Mouse (Mus musculus): Measurements from ENCODE around the gene Ppt1. TPM values are rescaled to one million over a fixed set of nuclear protein-coding genes. Genes with fewer than 3 reads are reported as not detected.

Ppt1 gene
- total RNA-seq, 2 experiments from 2014 or later: 97.2 to 97.7 TPM

DNA sequence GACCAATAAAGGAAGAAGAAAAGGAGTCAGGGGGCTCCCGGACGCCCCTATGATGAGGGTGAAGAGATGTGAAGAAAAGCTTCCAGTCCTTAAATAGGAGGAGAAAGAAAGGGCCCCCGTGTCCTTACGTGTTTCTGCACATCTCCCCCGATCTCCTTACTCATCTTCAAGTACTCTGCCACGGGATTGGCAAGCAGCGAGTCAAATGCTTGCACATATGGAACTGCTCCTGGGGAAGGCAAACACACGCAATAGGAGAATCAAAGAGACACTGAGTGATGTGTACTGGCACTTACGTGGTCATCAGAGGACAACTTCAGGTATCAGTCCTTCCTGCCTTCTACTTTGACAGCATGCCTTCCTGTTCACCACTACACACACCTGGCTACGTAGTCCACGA is 35.2 kb downstream of the Ppt1 start:
- DNase-seq (ENCODE audit: extremely low spot score in 1 of 2, low spot score in 2 of 2): peak in 1 of 2 experiments; percentile 37
- intact Hi-C loops (cut with DNase I): no loop called here
- H3K4me3 ChIP-seq: no peak overlapping the region
- peak overlapping the region; percentile 74 for H3K27ac ChIP-seq
- TF ChIP-seq CTCF (IDR thresholded peaks at IDR 0.05): no peak

- DNase-seq (ENCODE audit: extremely low spot score in 1 of 2, low spot score in 2 of 2): no peak
These were observed 35.9 kb downstream of the Ppt1 start for GRCm38 (mm10) chr4:122871989-122872388.

DNA sequence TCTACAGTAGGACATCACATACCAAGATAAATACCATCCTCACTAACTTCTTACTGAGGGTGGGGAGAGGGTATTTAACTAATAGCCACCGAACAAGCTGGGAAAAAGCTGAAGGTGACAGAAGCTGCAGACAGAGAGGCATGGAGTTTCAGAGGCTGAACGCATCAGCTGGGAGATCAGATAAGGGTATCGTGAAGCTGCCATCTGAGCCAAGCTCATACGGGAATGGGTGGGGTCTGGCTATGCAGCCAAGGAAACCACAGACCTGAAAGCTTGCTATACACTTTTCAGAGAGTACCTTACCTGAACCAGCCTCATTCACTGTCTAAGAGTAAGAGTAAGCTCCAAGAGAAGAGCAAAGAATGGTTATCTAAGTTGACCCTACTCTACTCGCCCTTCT is 37.0 kb downstream of the Ppt1 start:
- no peak for TF ChIP-seq CTCF (IDR thresholded peaks at IDR 0.05)
- Histone ChIP-seq H3K27ac (no peak overlapping the region; the same call in 1 of the 2 replicates), H3K4me3 (no peak overlapping the region)
- no peak for DNase-seq (ENCODE audit: extremely low spot score in 1 of 2, low spot score in 2 of 2)
- intact Hi-C loops (cut with DNase I): no loop called here

More at GRCm38 (mm10) chr4:122871989-122872388, 35.9 kb downstream of the Ppt1 start:
- no peak for TF ChIP-seq CTCF (IDR thresholded peaks at IDR 0.05)
- H3K4me3 ChIP-seq: no peak overlapping the region
- intact Hi-C loops (cut with DNase I): no loop called here
- H3K27ac ChIP-seq: peak overlapping the region; percentile 74

- no peak for DNase-seq (ENCODE audit: extremely low spot score in 1 of 2, low spot score in 2 of 2)
- Histone ChIP-seq H3K27ac (no peak overlapping the region; the same call in 1 of the 2 replicates), H3K4me3 (no peak overlapping the region)
- intact Hi-C loops (cut with DNase I): no loop called here
- TF ChIP-seq CTCF (IDR thresholded peaks at IDR 0.05): no peak
These were observed 37.5 kb downstream of the Ppt1 start for GRCm38 (mm10) chr4:122873512-122873911.

DNA sequence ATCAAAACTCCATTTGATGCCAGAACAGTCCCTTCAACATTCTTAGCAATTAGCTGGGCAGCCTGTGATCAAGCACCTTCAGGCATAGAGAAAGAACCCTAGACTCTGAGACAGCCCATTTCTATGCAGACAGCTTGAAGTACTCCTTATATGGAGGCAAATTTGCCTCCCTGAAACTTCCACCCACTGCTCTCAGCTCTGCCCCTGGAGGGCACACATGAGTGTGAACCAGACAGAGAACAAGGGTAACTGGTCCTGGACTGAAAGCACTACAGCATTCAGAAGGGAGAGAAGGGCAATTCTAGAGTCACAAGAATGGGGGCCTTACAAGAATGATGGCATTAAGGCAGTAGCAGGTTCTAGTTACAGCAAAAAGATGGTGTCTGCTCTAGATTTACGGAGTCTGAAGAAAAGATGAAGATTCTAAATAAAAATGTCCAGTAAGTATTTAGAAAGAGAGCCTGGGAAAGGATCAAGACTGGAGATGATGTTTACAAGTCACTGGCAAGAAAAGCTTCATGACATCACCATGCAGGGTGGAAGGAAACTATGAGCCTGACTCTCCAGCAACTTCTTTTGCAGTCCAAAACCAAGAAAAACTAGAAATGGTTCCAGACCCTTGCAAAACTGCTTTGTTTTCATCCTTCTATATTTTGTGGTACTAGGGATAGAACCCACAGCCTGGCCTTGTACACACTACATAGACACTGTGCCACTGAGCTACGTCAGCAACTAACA is 42.5 kb downstream of the Ppt1 start:
- Histone ChIP-seq H3K4me3 (no peak overlapping the region), H3K27ac (peak overlapping the region; percentile 13; the same call in 1 of the 2 replicates)
- intact Hi-C loops (cut with DNase I): no loop called here
- peak; percentile 7 for TF ChIP-seq CTCF (IDR thresholded peaks at IDR 0.05)
- no peak for DNase-seq (ENCODE audit: extremely low spot score in 1 of 2, low spot score in 2 of 2)

DNA sequence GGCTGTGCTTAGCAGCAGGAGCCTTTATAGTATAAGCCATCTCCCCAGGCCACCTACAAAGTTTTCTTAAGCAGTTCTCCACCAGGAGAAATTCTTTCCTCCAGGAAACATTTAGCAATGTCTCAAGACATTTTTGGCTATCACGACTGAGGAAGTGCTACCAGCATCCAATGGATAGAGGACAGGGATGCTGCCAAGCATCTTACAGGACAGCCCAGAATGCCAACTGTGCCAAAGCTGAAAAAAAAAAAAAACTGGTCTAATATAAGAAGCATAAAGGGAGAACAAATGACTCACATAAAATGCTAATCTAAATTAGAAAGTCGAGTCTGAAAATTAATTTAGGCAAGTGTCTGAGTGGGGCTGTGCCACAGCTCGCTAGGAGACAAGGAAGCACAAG is 46.5 kb downstream of the Ppt1 start:
- no peak for TF ChIP-seq CTCF (IDR thresholded peaks at IDR 0.05)
- peak overlapping the region; percentile 72 for H3K27ac ChIP-seq
- no peak for DNase-seq (ENCODE audit: extremely low spot score in 1 of 2, low spot score in 2 of 2)
- H3K4me3 ChIP-seq: no peak overlapping the region; the same call in 1 of the 2 replicates
- intact Hi-C loops (cut with DNase I): loop anchor here (5.0 kb wide), 1 partner anchor 170 kb away; no protein-coding TSS in a partner anchor

DNA sequence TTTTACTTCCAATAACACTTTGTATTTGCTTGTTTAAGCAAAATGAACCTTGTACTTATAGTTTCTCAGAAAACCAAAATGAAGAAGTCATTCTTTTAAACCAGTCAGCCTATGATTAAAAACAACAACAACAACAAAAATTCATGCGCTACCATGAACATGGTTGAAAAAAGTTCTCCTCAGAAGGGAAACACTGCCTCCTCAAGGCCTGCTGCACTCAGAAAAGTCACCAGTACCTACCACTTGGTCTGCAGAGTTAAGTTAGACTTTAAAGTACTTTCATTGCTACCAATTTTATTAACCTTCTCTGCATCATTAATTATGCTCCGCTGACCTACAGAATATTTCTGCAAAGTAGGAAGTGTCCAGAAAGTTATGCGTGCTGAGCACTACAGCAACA is 47.3 kb downstream of the Ppt1 start:
- no peak for DNase-seq (ENCODE audit: extremely low spot score in 1 of 2, low spot score in 2 of 2)
- H3K4me3 ChIP-seq: peak overlapping the region; percentile 98
- H3K27ac ChIP-seq: peak overlapping the region; percentile 79; the same call in 1 of the 2 replicates
- peak; percentile 25 for TF ChIP-seq CTCF (IDR thresholded peaks at IDR 0.05)
- intact Hi-C loops (cut with DNase I): loop anchor here (5.0 kb wide), 1 partner anchor 169 kb away; no protein-coding TSS in a partner anchor

DNA sequence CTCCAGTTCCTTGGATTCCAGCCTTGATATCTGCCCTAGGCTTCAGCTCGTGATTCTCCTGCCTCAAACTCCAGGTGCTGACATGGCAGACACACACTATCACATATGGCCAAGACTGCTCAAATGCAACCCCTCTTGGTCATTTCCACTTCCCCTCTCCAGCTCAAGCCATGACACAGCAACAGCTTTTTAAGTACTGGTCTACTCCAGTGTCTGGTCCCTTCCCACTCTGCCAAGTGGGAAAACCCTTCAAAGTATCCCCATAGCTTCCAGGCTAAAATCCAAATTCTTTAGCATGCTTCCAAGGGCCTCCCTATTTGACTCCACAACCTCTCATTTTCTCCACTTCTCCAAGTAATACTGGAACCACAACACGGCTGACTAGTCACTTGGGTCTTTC is 48.0 kb downstream of the Ppt1 start:
- Histone ChIP-seq H3K4me3 (peak overlapping the region; percentile 98), H3K27ac (peak overlapping the region; percentile 79)
- intact Hi-C loops (cut with DNase I): loop anchor here (5.0 kb wide), 1 partner anchor 168 kb away; no protein-coding TSS in a partner anchor
- TF ChIP-seq CTCF (IDR thresholded peaks at IDR 0.05): no peak
- DNase-seq (ENCODE audit: extremely low spot score in 1 of 2, low spot score in 2 of 2): no peak

- intact Hi-C loops (cut with DNase I): loop anchor here (1.0 to 5.0 kb wide), 2 partner anchors 48 to 168 kb away; partner anchors contain the start of gene Ppt1
- H3K27ac ChIP-seq: peak overlapping the region; percentile 100
- TF ChIP-seq CTCF (IDR thresholded peaks at IDR 0.05): no peak
These were observed 48.7 kb downstream of the Ppt1 start for GRCm38 (mm10) chr4:122884481-122885340.

GRCm38 (mm10) chr4:122885768-122886578 is 49.9 kb downstream of the Ppt1 start, which contains the start of gene Cap1:
Gene Cap1 (minus strand): TSS chr4:122886056.
- TF ChIP-seq CTCF (IDR thresholded peaks at IDR 0.05): no peak
- peak; percentile 97 for DNase-seq (ENCODE audit: extremely low spot score in 1 of 2, low spot score in 2 of 2)
- Histone ChIP-seq H3K27ac (peak within 1 kb of the TSS; percentile 100), H3K4me3 (peak within 1 kb of the TSS; percentile 98)
- intact Hi-C loops (cut with DNase I): loop anchor here (1.0 kb wide), 1 partner anchor 50 kb away; the partner anchor contains the start of gene Ppt1

More at GRCm38 (mm10) chr4:122884481-122885340, 48.7 kb downstream of the Ppt1 start:
- peak overlapping the region; percentile 98 for H3K4me3 ChIP-seq
- no peak for DNase-seq (ENCODE audit: extremely low spot score in 1 of 2, low spot score in 2 of 2)

All from left cerebral cortex, adult 2 months (tissue).